Mouse (Mus musculus): ENCODE data around the gene Mad1l1. TPM values are rescaled to one million over a fixed set of nuclear protein-coding genes. Genes with fewer than 3 reads are reported as not detected.

Gene Mad1l1
- polyA plus RNA-seq, 1 experiment from 2014 or later: 44.1 TPM

- Histone ChIP-seq H3K9ac (no peak overlapping the region), H3K4me2 (replicated peaks) (no peak overlapping the region), H3K4me1 (peaks cover 4% of the 10 kb centered on the region; the same call in 1 of the 2 replicates), H3K27me3 (replicated peaks) (no peaks in the 10 kb centered on the region), H3K4me3 (no peak overlapping the region), H3K36me3 (no peaks in the 10 kb centered on the region), H3K27ac (no peak overlapping the region), H3K9me3 (no peaks in the 10 kb centered on the region)
- ATAC-seq (ENCODE audit: low FRiP score, low read depth): no peak
- 99% methylated on average over 4 of the region's 4 CpGs for WGBS
Measured at GRCm38 (mm10) chr5:140182351-140182750, 139.0 kb downstream of the Mad1l1 start.

GRCm38 (mm10) chr5:140180016-140180415, 141.3 kb downstream of the Mad1l1 start:
- Histone ChIP-seq H3K4me2 (replicated peaks) (no peak overlapping the region), H3K4me3 (no peak overlapping the region), H3K27ac (no peak overlapping the region), H3K36me3 (no peaks in the 10 kb centered on the region), H3K9ac (no peak overlapping the region), H3K27me3 (replicated peaks) (no peaks in the 10 kb centered on the region), H3K9me3 (no peaks in the 10 kb centered on the region), H3K4me1 (peaks cover 25% of the 10 kb centered on the region)
- no peak for ATAC-seq (ENCODE audit: low FRiP score, low read depth)
- WGBS: 95% methylated on average over 5 of the region's 5 CpGs

GRCm38 (mm10) chr5:140178058-140178690, 143.2 kb downstream of the Mad1l1 start:
- H3K9ac ChIP-seq: no peak overlapping the region
- peaks cover 39% of the 10 kb centered on the region for H3K4me1 ChIP-seq
- 60% methylated on average over 10 of the region's 10 CpGs for WGBS

GRCm38 (mm10) chr5:140177582-140177981, 143.8 kb downstream of the Mad1l1 start:
- Histone ChIP-seq H3K27me3 (replicated peaks) (no peaks in the 10 kb centered on the region), H3K27ac (no peak overlapping the region), H3K9me3 (no peaks in the 10 kb centered on the region), H3K4me2 (replicated peaks) (no peak overlapping the region), H3K36me3 (no peaks in the 10 kb centered on the region), H3K4me1 (peaks cover 39% of the 10 kb centered on the region), H3K4me3 (no peak overlapping the region), H3K9ac (no peak overlapping the region)
- no peak for ATAC-seq (ENCODE audit: low FRiP score, low read depth)
- 73% methylated on average over 8 of the region's 8 CpGs for WGBS

More at GRCm38 (mm10) chr5:140178058-140178690, 143.2 kb downstream of the Mad1l1 start:
- Histone ChIP-seq H3K27ac (no peak overlapping the region), H3K9me3 (no peaks in the 10 kb centered on the region), H3K36me3 (no peaks in the 10 kb centered on the region), H3K27me3 (replicated peaks) (no peaks in the 10 kb centered on the region), H3K4me2 (replicated peaks) (no peak overlapping the region), H3K4me3 (no peak overlapping the region)
- ATAC-seq (ENCODE audit: low FRiP score, low read depth): no peak

- ATAC-seq (ENCODE audit: low FRiP score, low read depth): no peak
- 69% methylated on average over 3 of the region's 3 CpGs for WGBS
- H3K36me3 ChIP-seq: no peaks in the 10 kb centered on the region
- no peak overlapping the region for H3K4me2 ChIP-seq (replicated peaks)
- H3K9ac ChIP-seq: no peak overlapping the region
- H3K9me3 ChIP-seq: no peaks in the 10 kb centered on the region
- H3K4me1 ChIP-seq: peaks cover 39% of the 10 kb centered on the region
- H3K4me3 ChIP-seq: no peak overlapping the region
- H3K27ac ChIP-seq: no peak overlapping the region
- no peaks in the 10 kb centered on the region for H3K27me3 ChIP-seq (replicated peaks)
Measured at GRCm38 (mm10) chr5:140176370-140176769, 145.0 kb downstream of the Mad1l1 start.

GRCm38 (mm10) chr5:140174814-140175490, 146.4 kb downstream of the Mad1l1 start:
- ATAC-seq (ENCODE audit: low FRiP score, low read depth): no peak
- H3K36me3 ChIP-seq: no peaks in the 10 kb centered on the region
- H3K9ac ChIP-seq: no peak overlapping the region
- no peaks in the 10 kb centered on the region for H3K27me3 ChIP-seq (replicated peaks)
- H3K4me2 ChIP-seq (replicated peaks): no peak overlapping the region
- H3K4me3 ChIP-seq: no peak overlapping the region
- H3K9me3 ChIP-seq: no peaks in the 10 kb centered on the region
- 60% methylated on average over 14 of the region's 14 CpGs for WGBS
- peaks cover 39% of the 10 kb centered on the region for H3K4me1 ChIP-seq
- 0 out of 2 replicates have a peak overlapping the region, but pooled peaks have one; percentile 26 for H3K27ac ChIP-seq

GRCm38 (mm10) chr5:140174066-140174465, 147.3 kb downstream of the Mad1l1 start:
- Histone ChIP-seq H3K27me3 (replicated peaks) (no peaks in the 10 kb centered on the region), H3K4me2 (replicated peaks) (no peak overlapping the region), H3K36me3 (no peaks in the 10 kb centered on the region), H3K4me3 (no peak overlapping the region), H3K9ac (no peak overlapping the region), H3K4me1 (peaks cover 39% of the 10 kb centered on the region), H3K27ac (no peak overlapping the region), H3K9me3 (no peaks in the 10 kb centered on the region)
- 14% methylated on average over 3 of the region's 3 CpGs for WGBS
- ATAC-seq (ENCODE audit: low FRiP score, low read depth): no peak

GRCm38 (mm10) chr5:140173181-140173580, 148.2 kb downstream of the Mad1l1 start:
- H3K4me3 ChIP-seq: no peak overlapping the region
- no peaks in the 10 kb centered on the region for H3K9me3 ChIP-seq
- H3K4me1 ChIP-seq: peaks cover 38% of the 10 kb centered on the region
- H3K4me2 ChIP-seq (replicated peaks): no peak overlapping the region
- 79% methylated on average over 4 of the region's 4 CpGs for WGBS
- no peak overlapping the region for H3K27ac ChIP-seq
- no peak overlapping the region for H3K9ac ChIP-seq
- no peaks in the 10 kb centered on the region for H3K36me3 ChIP-seq
- ATAC-seq (ENCODE audit: low FRiP score, low read depth): no peak
- no peaks in the 10 kb centered on the region for H3K27me3 ChIP-seq (replicated peaks)

GRCm38 (mm10) chr5:140171710-140172109, 149.6 kb downstream of the Mad1l1 start:
- no peak for ATAC-seq (ENCODE audit: low FRiP score, low read depth)
- Histone ChIP-seq H3K36me3 (no peaks in the 10 kb centered on the region), H3K4me3 (no peak overlapping the region), H3K27ac (no peak overlapping the region), H3K9ac (no peak overlapping the region), H3K4me2 (replicated peaks) (no peak overlapping the region), H3K27me3 (replicated peaks) (no peaks in the 10 kb centered on the region), H3K4me1 (peaks cover 31% of the 10 kb centered on the region), H3K9me3 (no peaks in the 10 kb centered on the region)
- WGBS: 85% methylated on average over 1 of the region's 1 CpGs

- Histone ChIP-seq H3K9me3 (no peaks in the 10 kb centered on the region), H3K27me3 (replicated peaks) (no peaks in the 10 kb centered on the region)
- WGBS: 85% methylated on average over 6 of the region's 6 CpGs
Measured at GRCm38 (mm10) chr5:140167531-140167930, 153.8 kb downstream of the Mad1l1 start.

GRCm38 (mm10) chr5:140167080-140167479, 154.3 kb downstream of the Mad1l1 start:
- no peak for ATAC-seq (ENCODE audit: low FRiP score, low read depth)

More at GRCm38 (mm10) chr5:140167531-140167930, 153.8 kb downstream of the Mad1l1 start:
- no peak for ATAC-seq (ENCODE audit: low FRiP score, low read depth)
- H3K4me2 ChIP-seq (replicated peaks): no peak overlapping the region
- no peaks in the 10 kb centered on the region for H3K4me1 ChIP-seq
- no peak overlapping the region for H3K4me3 ChIP-seq
- no peak overlapping the region for H3K9ac ChIP-seq
- H3K27ac ChIP-seq: no peak overlapping the region
- no peaks in the 10 kb centered on the region for H3K36me3 ChIP-seq

GRCm38 (mm10) chr5:140163947-140164346, 157.4 kb downstream of the Mad1l1 start:
- ATAC-seq (ENCODE audit: low FRiP score, low read depth): no peak
- Histone ChIP-seq H3K36me3 (no peaks in the 10 kb centered on the region), H3K27ac (no peak overlapping the region), H3K9me3 (no peaks in the 10 kb centered on the region), H3K27me3 (replicated peaks) (no peaks in the 10 kb centered on the region), H3K9ac (no peak overlapping the region), H3K4me2 (replicated peaks) (no peak overlapping the region), H3K4me3 (no peak overlapping the region), H3K4me1 (no peaks in the 10 kb centered on the region)
- 91% methylated on average over 6 of the region's 6 CpGs for WGBS

More at GRCm38 (mm10) chr5:140167080-140167479, 154.3 kb downstream of the Mad1l1 start:
- Histone ChIP-seq H3K36me3 (no peaks in the 10 kb centered on the region), H3K9ac (no peak overlapping the region), H3K4me2 (replicated peaks) (no peak overlapping the region), H3K27me3 (replicated peaks) (no peaks in the 10 kb centered on the region), H3K4me1 (no peaks in the 10 kb centered on the region), H3K27ac (no peak overlapping the region), H3K4me3 (no peak overlapping the region), H3K9me3 (no peaks in the 10 kb centered on the region)
- 92% methylated on average over 6 of the region's 6 CpGs for WGBS

All from neural tube, embryonic 12.5 days (tissue).